Mouse (Mus musculus) adrenal gland, postnatal 36 days (tissue): Measurements from ENCODE around the gene Opalin. TPM values are rescaled to one million over a fixed set of nuclear protein-coding genes. Genes with fewer than 3 reads are reported as not detected.

Source experiments
- DNase-seq, 2 experiments: peaks; one replicate each; pipeline ENCODE4 v3.0.0; 2021; ENCODE audit warnings: mixed read lengths in 1 of 2
- total RNA-seq, 2 experiments: library from RNA; stranded (reverse); gene quantifications; 2 replicates each; pipeline ENCODE4 v1.2.3; 2021

The Opalin gene
- total RNA-seq, 2 experiments from 2014 or later: not detected

DNA sequence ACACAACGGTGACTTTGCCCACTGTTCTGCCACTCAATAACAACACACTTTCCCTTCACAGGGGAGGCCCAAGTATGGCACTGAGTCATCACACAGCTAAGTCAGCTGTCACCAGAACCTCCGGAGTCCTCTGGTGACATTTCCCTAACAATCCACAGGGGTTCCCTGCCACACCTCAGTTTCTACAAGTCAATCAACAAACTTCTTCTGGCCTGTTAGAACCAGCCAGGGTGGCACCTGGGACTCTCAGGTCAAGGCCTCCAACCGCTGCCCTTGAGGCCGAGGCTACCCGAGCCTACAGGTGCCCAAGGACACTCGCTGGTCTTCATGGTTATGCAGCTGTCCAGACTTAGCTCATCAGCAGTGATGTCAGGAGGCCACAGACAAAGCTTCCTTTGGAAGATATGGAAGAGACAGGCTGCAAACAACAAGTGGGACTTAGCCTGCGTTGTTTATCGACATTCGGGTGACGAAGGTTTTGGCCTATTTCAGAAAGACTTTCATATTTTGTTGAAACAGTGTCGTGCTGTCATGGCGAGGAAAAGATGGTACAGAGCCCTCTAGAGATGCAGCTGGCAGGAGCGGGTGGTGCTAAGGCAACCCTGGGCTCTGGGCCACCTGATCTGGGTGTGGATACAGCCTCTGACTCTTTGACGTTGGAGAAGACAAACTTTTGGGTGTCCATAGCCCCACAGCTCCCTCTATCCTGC, 3.0 kb downstream of the Opalin start:
- DNase-seq: peak in 1 of 2 experiments; percentile 9

DNA sequence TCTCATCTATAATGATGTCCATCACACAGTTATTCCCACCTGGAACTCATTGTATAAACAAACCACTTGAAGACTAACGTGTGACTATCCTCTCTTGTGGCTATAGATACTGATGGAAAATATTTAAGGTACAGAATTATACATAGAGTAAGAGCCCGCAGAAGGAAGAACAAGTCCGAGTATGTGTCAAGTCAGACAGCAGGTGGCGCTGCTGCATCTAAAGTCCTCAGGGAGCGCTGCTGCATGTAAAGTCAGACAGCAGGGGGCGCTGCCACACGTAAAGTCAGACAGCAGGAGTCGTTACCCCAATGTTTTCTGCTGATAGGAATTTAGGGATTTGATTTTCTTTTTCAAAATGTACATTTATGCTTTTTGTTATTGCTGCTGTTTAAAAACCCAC, 5.4 kb downstream of the Opalin start:
- DNase-seq: peak; percentile 85 to 92

- no peak for DNase-seq
Measured at GRCm38 (mm10) chr19:41054702-41055101, 22.2 kb downstream of the Opalin start.

DNA sequence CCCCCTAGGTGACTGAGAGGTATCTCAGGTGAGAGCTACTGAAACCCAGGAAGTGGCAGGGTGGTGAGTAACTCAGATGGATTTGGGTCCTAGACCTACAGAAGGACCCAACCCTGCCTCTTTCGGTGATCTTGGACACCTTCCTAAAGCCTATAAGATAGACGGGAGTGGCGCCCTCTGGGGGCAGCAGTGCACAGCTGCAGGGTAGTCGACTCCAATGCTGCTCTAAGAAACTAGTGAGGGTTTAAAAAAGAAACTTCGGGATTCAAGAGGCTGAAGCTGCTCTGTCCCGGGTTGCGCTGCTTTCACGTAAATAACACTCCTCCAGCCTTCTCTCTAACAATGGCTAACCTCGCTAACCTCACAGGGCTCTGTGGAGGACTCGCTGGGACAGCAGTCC, 23.4 kb downstream of the Opalin start:
- peak; percentile 19 to 42 for DNase-seq

- no peak for DNase-seq
Measured at GRCm38 (mm10) chr19:41052247-41052646, 24.7 kb downstream of the Opalin start.

DNA sequence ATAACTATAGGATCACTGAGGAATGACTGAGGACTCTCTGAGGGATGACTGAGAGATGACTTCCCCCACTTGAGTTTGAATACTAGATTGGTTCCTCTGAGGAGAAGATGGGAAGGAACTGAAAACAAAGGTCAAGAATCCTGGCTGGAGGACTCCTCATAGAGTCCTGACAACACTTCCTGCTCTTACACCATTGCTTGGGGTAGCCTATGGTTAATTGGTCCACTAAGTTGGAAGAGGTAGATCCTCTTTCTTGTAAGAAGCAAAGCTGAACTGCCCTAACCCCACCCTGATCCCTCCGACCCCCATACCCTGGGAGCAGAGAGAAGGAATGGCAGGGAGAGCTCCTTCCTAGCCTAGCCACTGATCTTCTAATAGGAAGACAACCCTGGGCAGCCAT, 25.2 kb downstream of the Opalin start:
- no peak for DNase-seq

DNA sequence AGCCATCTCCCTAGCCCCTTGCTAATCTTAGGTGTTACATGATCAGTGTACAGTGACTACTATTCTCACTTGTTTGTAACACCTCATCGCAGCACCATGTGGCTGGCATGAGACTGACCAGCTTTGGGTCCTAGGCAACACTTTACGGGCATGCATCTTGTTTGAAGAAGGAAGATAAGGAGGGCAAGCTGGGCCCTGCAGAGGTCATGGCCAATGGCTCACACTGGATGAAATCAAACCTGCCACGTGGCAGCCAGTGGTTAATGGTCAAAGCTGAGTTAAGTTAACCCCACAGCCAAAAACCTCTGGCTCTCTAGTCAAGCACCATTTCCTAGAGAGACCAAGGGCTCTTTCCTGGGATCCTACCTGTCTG, 28.7 kb downstream of the Opalin start:
- no peak for DNase-seq

DNA sequence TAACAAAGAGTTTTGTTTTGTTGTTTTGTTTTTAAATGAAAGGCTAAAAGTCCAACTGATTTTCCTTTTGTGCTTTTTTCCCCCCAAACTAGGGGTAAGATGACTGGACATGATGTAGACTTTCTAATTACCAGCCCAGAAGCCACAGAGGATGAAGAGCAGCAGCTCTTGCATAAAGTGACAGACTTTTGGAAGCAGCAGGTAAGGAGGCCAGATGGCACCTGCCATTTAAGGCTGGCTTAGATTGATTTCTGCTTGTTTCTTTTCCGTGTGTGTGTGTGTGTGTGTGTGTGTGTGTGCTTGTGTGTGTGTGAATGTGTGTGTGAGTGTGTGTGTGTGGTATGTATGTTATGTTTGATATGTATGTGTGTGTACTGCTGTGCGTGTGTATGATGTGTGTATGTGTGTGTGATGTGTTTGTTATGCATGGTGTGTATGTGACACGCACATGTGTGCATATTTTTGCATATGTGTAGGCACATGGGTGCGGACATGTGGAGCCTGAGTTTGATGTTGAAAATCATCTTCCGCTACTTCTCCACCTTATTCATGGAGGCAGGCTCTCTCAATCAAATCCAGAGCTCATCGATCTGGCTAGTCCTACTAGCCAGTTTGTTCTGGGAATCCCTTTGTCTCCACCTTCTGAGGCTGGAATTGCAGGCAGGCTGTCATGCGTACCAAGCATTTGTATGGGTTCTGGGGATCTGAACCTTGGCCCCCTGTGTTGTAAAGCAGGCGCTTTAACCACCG, 29.3 kb downstream of the Opalin start:
- no peak for DNase-seq

DNA sequence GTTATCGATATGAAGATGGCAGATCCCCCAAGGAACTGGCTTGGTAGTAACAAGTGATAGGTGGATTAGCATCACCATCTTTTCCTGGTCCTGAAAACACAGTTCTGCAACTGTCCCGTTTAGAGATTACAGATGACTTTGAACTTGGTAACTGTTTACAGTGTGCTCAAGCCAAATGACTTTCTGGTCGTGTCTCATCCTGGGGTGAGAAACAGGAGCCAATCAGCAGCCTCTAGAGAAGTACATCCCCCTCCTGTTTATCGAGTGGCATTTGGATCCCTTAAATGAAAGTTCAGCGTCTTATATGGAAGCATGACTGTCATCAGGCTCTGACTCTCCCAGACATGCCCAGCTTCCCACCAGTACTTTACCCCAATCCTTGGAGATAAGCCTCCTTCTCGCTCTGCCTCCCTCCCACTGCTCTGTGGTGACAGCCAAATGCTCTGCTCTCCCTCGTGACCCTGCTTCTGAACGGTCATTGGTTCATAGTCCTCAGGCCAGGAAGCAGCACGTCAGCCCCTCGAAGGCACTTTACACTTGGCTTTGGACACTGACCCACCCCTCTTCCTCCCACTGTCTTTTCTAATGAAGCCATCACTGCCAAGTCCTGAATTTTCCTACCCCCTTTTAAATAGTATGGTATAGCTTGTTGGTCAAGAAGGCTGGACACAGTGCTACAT, 31.7 kb downstream of the Opalin start:
- no peak for DNase-seq

DNA sequence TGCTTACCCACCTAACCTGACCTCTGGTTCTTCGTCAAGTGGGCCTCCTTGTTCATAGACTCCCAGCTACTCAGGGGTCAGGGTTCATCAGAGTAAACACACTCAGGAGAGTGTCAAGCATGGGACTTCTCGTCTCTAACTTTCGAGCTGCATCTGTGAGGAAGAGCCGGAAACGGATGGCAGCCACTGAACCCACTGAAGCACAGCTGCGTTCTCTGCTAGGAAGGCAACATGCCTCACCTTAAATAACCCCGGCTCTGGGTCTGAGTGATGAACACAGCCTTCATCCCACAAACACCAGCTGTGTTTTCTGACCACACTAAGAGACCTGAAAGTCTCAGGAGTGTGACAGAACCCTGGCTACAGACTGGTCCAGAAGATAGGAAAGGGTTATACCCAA, 37.8 kb downstream of the Opalin start:
- no peak for DNase-seq

GRCm38 (mm10) chr19:41035809-41036551, 40.9 kb downstream of the Opalin start:
- DNase-seq: no peak

DNA sequence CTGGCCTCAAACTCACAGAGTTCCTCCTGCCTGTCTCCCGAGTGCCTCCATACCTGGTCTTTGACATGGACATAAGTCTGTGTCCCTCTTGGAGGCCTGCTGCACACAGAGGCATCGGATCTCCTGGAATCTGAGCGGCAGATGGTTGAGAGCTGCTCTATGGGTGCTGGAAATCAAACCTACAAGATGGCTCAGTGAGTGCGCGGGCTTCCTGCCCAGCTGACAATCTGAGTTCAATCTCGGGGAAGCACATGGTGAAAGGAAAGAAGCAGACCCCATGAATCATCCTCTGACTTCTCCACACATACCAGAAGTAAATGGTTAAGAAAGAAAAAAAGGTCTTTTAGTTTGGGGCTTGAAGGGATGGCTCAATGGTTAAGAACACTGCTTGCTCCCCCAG, 45.0 kb downstream of the Opalin start:
- DNase-seq: no peak

DNA sequence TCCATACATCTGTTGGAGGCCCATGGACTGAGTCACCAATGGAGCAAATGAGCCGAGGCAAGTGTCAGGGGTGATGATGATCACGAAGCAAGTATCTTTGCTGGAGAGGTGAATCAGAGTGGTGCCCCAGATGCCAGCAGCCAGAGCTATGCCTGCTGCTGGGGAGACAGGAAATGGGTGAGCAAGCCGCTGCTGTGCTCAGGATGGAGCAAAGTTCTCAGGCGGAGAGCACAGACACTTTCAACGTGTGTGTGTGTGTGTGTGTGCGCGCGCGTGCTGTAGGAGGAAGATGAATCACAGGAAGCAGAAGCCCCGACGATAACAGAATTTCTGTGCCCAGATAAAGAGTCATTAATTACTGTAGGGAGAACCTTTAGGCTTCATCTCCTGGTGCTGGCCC, 45.9 kb downstream of the Opalin start:
- peak; percentile 6 to 20 for DNase-seq

DNA sequence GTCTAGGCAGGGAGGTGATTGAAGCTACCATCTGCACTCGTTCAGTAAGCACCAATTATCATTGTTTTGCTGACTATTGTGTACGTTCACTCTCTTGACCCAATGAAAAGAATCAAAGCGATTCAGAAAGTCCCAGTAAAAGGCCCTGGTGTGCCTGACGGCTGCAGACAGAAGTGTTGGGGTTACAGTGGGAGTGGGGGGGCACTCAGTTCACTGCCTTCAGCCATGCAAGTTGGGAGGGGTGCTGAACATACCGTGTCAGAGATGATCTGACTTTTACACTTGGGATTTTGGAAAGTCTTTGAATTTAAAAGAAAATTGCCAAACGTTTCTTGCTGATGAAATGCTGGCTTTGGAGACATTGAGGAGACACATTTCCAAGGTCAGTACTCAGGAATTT, 46.8 kb downstream of the Opalin start:
- no peak for DNase-seq

GRCm38 (mm10) chr19:41029219-41029618, 47.7 kb downstream of the Opalin start, which contains the start of gene Dntt:
Gene Dntt, plus strand, starts transcription at chr19:41029275.
- DNase-seq: no peak

DNA sequence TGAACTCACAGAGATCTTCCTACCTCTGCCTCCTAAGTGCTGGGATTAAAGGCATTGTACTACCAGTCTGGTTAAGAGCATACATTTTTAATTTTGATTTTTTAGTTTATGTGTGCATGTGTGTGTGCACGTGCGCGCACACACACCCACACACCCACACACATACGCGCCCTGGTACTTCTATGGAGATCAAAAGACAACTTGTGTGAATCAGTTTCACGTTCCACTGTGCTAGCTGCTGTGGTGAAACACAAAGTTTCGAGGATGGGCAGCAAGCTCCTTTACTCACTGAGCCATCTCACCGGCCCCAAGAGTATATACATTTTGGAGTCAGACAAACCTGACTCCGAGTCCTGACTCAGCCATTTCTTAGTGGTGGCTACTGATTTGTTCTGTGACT, 49.3 kb downstream of the Opalin start:
- DNase-seq: no peak

DNA sequence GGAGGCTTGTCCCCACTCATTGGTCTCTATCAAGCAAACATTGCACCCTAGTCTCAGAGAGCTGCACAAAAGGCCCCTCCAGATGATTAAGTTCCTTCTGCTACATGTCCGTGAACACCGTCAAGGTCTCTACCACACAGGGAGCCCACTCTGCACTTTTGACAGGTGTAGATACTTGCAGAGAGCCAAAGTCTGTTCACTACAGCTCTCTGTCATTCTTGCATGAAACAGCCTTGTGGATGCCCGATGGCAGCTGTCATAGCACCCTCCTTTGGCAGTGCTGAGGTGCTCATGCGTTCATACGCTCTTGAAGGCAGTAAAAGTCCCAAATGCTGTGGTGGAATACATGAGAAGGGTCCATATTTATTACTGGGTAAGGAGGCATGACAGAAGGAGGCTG, 49.9 kb downstream of the Opalin start:
- DNase-seq: no peak

GRCm38 (mm10) chr19:41026551-41026950, 50.4 kb downstream of the Opalin start:
- no peak for DNase-seq

GRCm38 (mm10) chr19:41022244-41022643, 54.7 kb downstream of the Opalin start:
- no peak for DNase-seq

DNA sequence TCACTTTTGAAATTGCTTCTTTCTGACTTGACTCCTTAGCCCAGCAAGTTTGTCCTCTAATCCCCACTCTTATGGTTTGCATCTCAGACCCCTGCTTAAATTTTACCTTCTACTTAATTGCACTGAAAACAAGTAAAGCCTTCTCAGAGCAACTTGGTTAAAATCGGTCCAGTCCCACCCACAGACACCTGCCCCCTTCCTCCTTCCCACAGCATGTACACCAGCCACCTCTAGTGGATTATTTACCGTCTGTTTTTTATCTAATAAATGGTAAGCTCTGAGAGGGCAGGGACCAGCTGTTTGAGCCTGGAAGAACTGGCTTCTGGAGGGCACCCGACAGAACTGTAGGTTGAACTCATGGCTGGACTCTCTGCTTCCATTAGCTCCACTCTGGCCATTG, 56.4 kb downstream of the Opalin start:
- DNase-seq: no peak

DNA sequence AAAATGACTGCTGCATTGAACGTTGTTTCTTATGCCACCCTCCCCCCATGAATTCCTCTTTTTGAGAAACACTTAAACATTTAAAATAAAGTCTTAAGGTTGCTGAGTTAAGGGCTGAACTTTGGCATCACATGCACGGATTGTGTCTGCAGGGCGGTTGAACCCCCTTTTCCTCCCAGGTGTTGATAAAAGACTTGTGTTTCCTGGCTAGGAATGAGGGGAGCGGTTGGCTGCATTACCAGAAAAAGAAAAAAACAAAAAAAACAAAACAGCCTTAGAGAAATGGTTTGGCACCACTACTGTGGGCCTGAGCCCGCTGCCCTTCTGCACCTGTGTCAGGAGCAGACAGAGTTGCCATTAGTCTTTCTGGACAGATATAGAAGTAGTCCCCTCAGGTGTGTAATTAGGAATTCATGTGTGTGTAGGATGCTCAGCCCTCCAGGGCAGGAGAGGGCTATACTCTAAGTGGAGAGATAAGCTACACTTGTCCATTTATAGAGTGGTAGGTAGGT, 57.7 kb downstream of the Opalin start:
- DNase-seq: no peak
